Mouse (Mus musculus): ENCODE results near the gene Ccdc117. TPM values are rescaled to one million over a fixed set of nuclear protein-coding genes. Genes with fewer than 3 reads are reported as not detected.
"Not testable (repeated sequence)": the region's sequence is repeated elsewhere in the genome, so short reads cannot be mapped to it uniquely, and the experiment has no call there.

Ccdc117 gene
- total RNA-seq, 1 experiment = 27.4 TPM

GRCm38 (mm10) chr11:5515196-5515595 is 26.8 kb downstream of the Ccdc117 start:
- Histone ChIP-seq H3K4me3 (ENCODE audit: insufficient read depth in 1 of 2, low read depth in 1 of 2, low read length in 2 of 2, poor library complexity in 1 of 2, severe bottlenecking in 1 of 2) (peak overlapping the region in 1 of 2 experiments; percentile 55; a peak in 1 of 4 replicates), H3K27ac (ENCODE audit: insufficient read depth, low read depth, low read length, poor library complexity, severe bottlenecking) (peak overlapping the region; percentile 38; the same call in 1 of the 2 replicates), H3K9ac (ENCODE audit: insufficient read depth, low read depth, low read length, poor library complexity, severe bottlenecking) (peak overlapping the region; percentile 34; the same call in 1 of the 2 replicates), H3K36me3 (ENCODE audit: control insufficient read depth, insufficient read depth, low read length, poor library complexity, severe bottlenecking) (no peaks in the 10 kb centered on the region), H3K4me1 (ENCODE audit: control insufficient read depth in 2 of 2, insufficient read depth in 2 of 2, low read length in 2 of 2, poor library complexity in 1 of 2) (peaks cover 20 to 30% of the 10 kb centered on the region in 2 experiments), H3K9me3 (ENCODE audit: control insufficient read depth, insufficient read depth, low read depth, low read length) (no peaks in the 10 kb centered on the region)
- in situ Hi-C loops (cut with MboI; ENCODE audit: low sequenced_read_pairs in 2 of 2, unreplicated experiment in 2 of 2) = no loop called here
- no peak for DNase-seq (ENCODE audit: low read depth, low spot score)
- no peak for TF ChIP-seq MAFK (IDR thresholded peaks at IDR 0.05; ENCODE audit: insufficient read depth, low read depth, low read length)
- TF ChIP-seq CHD2 (IDR thresholded peaks at IDR 0.05; ENCODE audit: low read depth, low read length) = no peak
- no peak for TF ChIP-seq HCFC1 (IDR thresholded peaks at IDR 0.05; ENCODE audit: borderline replicate concordance, insufficient read depth, low read length)
- no peak for TF ChIP-seq ZNF384 (IDR thresholded peaks at IDR 0.05; ENCODE audit: low read depth, low read length)
- TF ChIP-seq ZC3H11A (IDR thresholded peaks at IDR 0.05; ENCODE audit: borderline replicate concordance, low read depth, low read length) = no peak

GRCm38 (mm10) chr11:5514091-5514490 is 27.9 kb downstream of the Ccdc117 start:
- in situ Hi-C loops (cut with MboI; ENCODE audit: low sequenced_read_pairs in 2 of 2, unreplicated experiment in 2 of 2) = no loop called here
- Histone ChIP-seq H3K4me3 (ENCODE audit: insufficient read depth in 1 of 2, low read depth in 1 of 2, low read length in 2 of 2, poor library complexity in 1 of 2, severe bottlenecking in 1 of 2) (no peak overlapping the region), H3K9me3 (ENCODE audit: control insufficient read depth, insufficient read depth, low read depth, low read length) (no peaks in the 10 kb centered on the region), H3K27ac (ENCODE audit: insufficient read depth, low read depth, low read length, poor library complexity, severe bottlenecking) (peak overlapping the region; percentile 14; the same call in 1 of the 2 replicates), H3K9ac (ENCODE audit: insufficient read depth, low read depth, low read length, poor library complexity, severe bottlenecking) (no peak overlapping the region; the same call in 1 of the 2 replicates), H3K36me3 (ENCODE audit: control insufficient read depth, insufficient read depth, low read length, poor library complexity, severe bottlenecking) (no peaks in the 10 kb centered on the region), H3K4me1 (ENCODE audit: control insufficient read depth in 2 of 2, insufficient read depth in 2 of 2, low read length in 2 of 2, poor library complexity in 1 of 2) (peaks cover 17 to 31% of the 10 kb centered on the region in 2 experiments)
- no peak for DNase-seq (ENCODE audit: low read depth, low spot score)
- no peak for TF ChIP-seq MAFK (IDR thresholded peaks at IDR 0.05; ENCODE audit: insufficient read depth, low read depth, low read length)
- TF ChIP-seq ZNF384 (IDR thresholded peaks at IDR 0.05; ENCODE audit: low read depth, low read length) = no peak
- no peak for TF ChIP-seq CHD2 (IDR thresholded peaks at IDR 0.05; ENCODE audit: low read depth, low read length)
- TF ChIP-seq HCFC1 (IDR thresholded peaks at IDR 0.05; ENCODE audit: borderline replicate concordance, insufficient read depth, low read length) = no peak
- TF ChIP-seq ZC3H11A (IDR thresholded peaks at IDR 0.05; ENCODE audit: borderline replicate concordance, low read depth, low read length) = no peak

- Histone ChIP-seq H3K9me3 (ENCODE audit: control insufficient read depth, insufficient read depth, low read depth, low read length) (no peaks in the 10 kb centered on the region), H3K9ac (ENCODE audit: insufficient read depth, low read depth, low read length, poor library complexity, severe bottlenecking) (no peak overlapping the region), H3K27ac (ENCODE audit: insufficient read depth, low read depth, low read length, poor library complexity, severe bottlenecking) (peak overlapping the region; percentile 66; the same call in 1 of the 2 replicates), H3K4me3 (ENCODE audit: insufficient read depth in 1 of 2, low read depth in 1 of 2, low read length in 2 of 2, poor library complexity in 1 of 2, severe bottlenecking in 1 of 2) (no peak overlapping the region; a peak in 1 of 4 replicates), H3K36me3 (ENCODE audit: control insufficient read depth, insufficient read depth, low read length, poor library complexity, severe bottlenecking) (no peaks in the 10 kb centered on the region), H3K4me1 (ENCODE audit: control insufficient read depth in 2 of 2, insufficient read depth in 2 of 2, low read length in 2 of 2, poor library complexity in 1 of 2) (peaks cover 21 to 31% of the 10 kb centered on the region in 2 experiments)
- TF ChIP-seq ZNF384 (IDR thresholded peaks at IDR 0.05; ENCODE audit: low read depth, low read length) (no peak), MAFK (IDR thresholded peaks at IDR 0.05; ENCODE audit: insufficient read depth, low read depth, low read length) (no peak), ZC3H11A (IDR thresholded peaks at IDR 0.05; ENCODE audit: borderline replicate concordance, low read depth, low read length) (no peak), CHD2 (IDR thresholded peaks at IDR 0.05; ENCODE audit: low read depth, low read length) (no peak)
- in situ Hi-C loops (cut with MboI; ENCODE audit: low sequenced_read_pairs in 2 of 2, unreplicated experiment in 2 of 2) = no loop called here
- DNase-seq (ENCODE audit: low read depth, low spot score) = peak; percentile 22
Observed at GRCm38 (mm10) chr11:5512961-5513360, 29.0 kb downstream of the Ccdc117 start.

- peak overlapping the region; percentile 42; the same call in 1 of the 2 replicates for H3K9ac ChIP-seq (ENCODE audit: insufficient read depth, low read depth, low read length, poor library complexity, severe bottlenecking)
- no peak for DNase-seq (ENCODE audit: low read depth, low spot score)
- H3K4me1 ChIP-seq (ENCODE audit: control insufficient read depth in 2 of 2, insufficient read depth in 2 of 2, low read length in 2 of 2, poor library complexity in 1 of 2) = peaks cover 21 to 31% of the 10 kb centered on the region in 2 experiments
- no peak overlapping the region; a peak in 1 of 4 replicates for H3K4me3 ChIP-seq (ENCODE audit: insufficient read depth in 1 of 2, low read depth in 1 of 2, low read length in 2 of 2, poor library complexity in 1 of 2, severe bottlenecking in 1 of 2)
- H3K36me3 ChIP-seq (ENCODE audit: control insufficient read depth, insufficient read depth, low read length, poor library complexity, severe bottlenecking) = no peaks in the 10 kb centered on the region
- TF ChIP-seq ZC3H11A (IDR thresholded peaks at IDR 0.05; ENCODE audit: borderline replicate concordance, low read depth, low read length) = no peak
- TF ChIP-seq ZNF384 (IDR thresholded peaks at IDR 0.05; ENCODE audit: low read depth, low read length) = no peak
- no peak for TF ChIP-seq MAFK (IDR thresholded peaks at IDR 0.05; ENCODE audit: insufficient read depth, low read depth, low read length)
- TF ChIP-seq CHD2 (IDR thresholded peaks at IDR 0.05; ENCODE audit: low read depth, low read length) = no peak
- no peak for TF ChIP-seq HCFC1 (IDR thresholded peaks at IDR 0.05; ENCODE audit: borderline replicate concordance, insufficient read depth, low read length)
- in situ Hi-C loops (cut with MboI; ENCODE audit: low sequenced_read_pairs in 2 of 2, unreplicated experiment in 2 of 2) = no loop called here
- H3K9me3 ChIP-seq (ENCODE audit: control insufficient read depth, insufficient read depth, low read depth, low read length) = no peaks in the 10 kb centered on the region
- peak overlapping the region; percentile 66; the same call in 1 of the 2 replicates for H3K27ac ChIP-seq (ENCODE audit: insufficient read depth, low read depth, low read length, poor library complexity, severe bottlenecking)
Observed at GRCm38 (mm10) chr11:5512099-5512725, 29.8 kb downstream of the Ccdc117 start.

GRCm38 (mm10) chr11:5510686-5511085 is 31.3 kb downstream of the Ccdc117 start:
- in situ Hi-C loops (cut with MboI; ENCODE audit: low sequenced_read_pairs in 2 of 2, unreplicated experiment in 2 of 2); H3K9ac ChIP-seq (ENCODE audit: insufficient read depth, low read depth, low read length, poor library complexity, severe bottlenecking); H3K27ac ChIP-seq (ENCODE audit: insufficient read depth, low read depth, low read length, poor library complexity, severe bottlenecking); H3K36me3 ChIP-seq (ENCODE audit: control insufficient read depth, insufficient read depth, low read length, poor library complexity, severe bottlenecking); H3K4me3 ChIP-seq (ENCODE audit: insufficient read depth in 1 of 2, low read depth in 1 of 2, low read length in 2 of 2, poor library complexity in 1 of 2, severe bottlenecking in 1 of 2); H3K9me3 ChIP-seq (ENCODE audit: control insufficient read depth, insufficient read depth, low read depth, low read length); DNase-seq (ENCODE audit: low read depth, low spot score): not testable (repeated sequence)
- peaks cover 21 to 26% of the 10 kb centered on the region in 2 experiments for H3K4me1 ChIP-seq (ENCODE audit: control insufficient read depth in 2 of 2, insufficient read depth in 2 of 2, low read length in 2 of 2, poor library complexity in 1 of 2)

Measured in ES-E14 (cell line).